Mouse (Mus musculus): ENCODE measurements around the gene Mrps17. TPM values are rescaled to one million over a fixed set of nuclear protein-coding genes. Genes with fewer than 3 reads are reported as not detected.

Mrps17 gene
- polyA plus RNA-seq, 1 experiment from 2014 or later, result 199 TPM

GRCm38 (mm10) chr5:129717016-129717415, 1.7 kb downstream of the Mrps17 start:
- ATAC-seq (replicated peaks; ENCODE audit: low FRiP score), result no peak
- no peaks in the 10 kb centered on the region for H3K27me3 ChIP-seq
- WGBS, result 64% methylated on average over 9 of the region's 9 CpGs

GRCm38 (mm10) chr5:129720176-129720575, 4.9 kb downstream of the Mrps17 start:
- 88% methylated on average over 3 of the region's 3 CpGs for WGBS
- no peak for ATAC-seq (replicated peaks; ENCODE audit: low FRiP score)
- Histone ChIP-seq H3K27me3 (no peaks in the 10 kb centered on the region), H3K9ac (no peak overlapping the region), H3K4me1 (peaks cover 18% of the 10 kb centered on the region), H3K4me2 (no peak overlapping the region), H3K4me3 (replicated peaks) (no peak overlapping the region), H3K36me3 (peaks cover 40% of the 10 kb centered on the region), H3K27ac (no peak overlapping the region), H3K9me3 (replicated peaks) (no peaks in the 10 kb centered on the region)

More at GRCm38 (mm10) chr5:129717016-129717415, 1.7 kb downstream of the Mrps17 start:
- Histone ChIP-seq H3K4me3 (replicated peaks) (no peak overlapping the region), H3K4me2 (no peak overlapping the region), H3K4me1 (peaks cover 7% of the 10 kb centered on the region), H3K9me3 (replicated peaks) (no peaks in the 10 kb centered on the region), H3K27ac (no peak overlapping the region), H3K36me3 (peaks cover 40% of the 10 kb centered on the region), H3K9ac (no peak overlapping the region)

GRCm38 (mm10) chr5:129724268-129724667, 9.0 kb downstream of the Mrps17 start:
- Histone ChIP-seq H3K4me2 (peak overlapping the region; percentile 60), H3K9ac (peak overlapping the region; percentile 88), H3K9me3 (replicated peaks) (no peaks in the 10 kb centered on the region), H3K27ac (peak overlapping the region; percentile 98), H3K4me3 (replicated peaks) (peak overlapping the region; percentile 84), H3K36me3 (peaks cover 13% of the 10 kb centered on the region), H3K4me1 (peaks cover 43% of the 10 kb centered on the region), H3K27me3 (no peaks in the 10 kb centered on the region)
- ATAC-seq (replicated peaks; ENCODE audit: low FRiP score), result 0 out of 2 replicates have a peak, but pooled peaks have one; percentile 1
- WGBS, result 52% methylated on average over 4 of the region's 4 CpGs

- peak within 1 kb of the TSS; percentile 84 for H3K4me3 ChIP-seq (replicated peaks)
These were observed 9.8 kb downstream of the Mrps17 start, which contains the start of gene Nipsnap2 for GRCm38 (mm10) chr5:129724834-129725773. Gene Nipsnap2 (plus strand): TSS chr5:129725063.

GRCm38 (mm10) chr5:129725774-129726392, 10.6 kb downstream of the Mrps17 start:
- no peaks in the 10 kb centered on the region for H3K27me3 ChIP-seq
- H3K9me3 ChIP-seq (replicated peaks), result no peaks in the 10 kb centered on the region
- H3K4me3 ChIP-seq (replicated peaks), result peak overlapping the region; percentile 84
- peak overlapping the region; percentile 98 for H3K27ac ChIP-seq
- peak overlapping the region; percentile 60 for H3K4me2 ChIP-seq
- H3K9ac ChIP-seq, result peak overlapping the region; percentile 88
- H3K4me1 ChIP-seq, result peaks cover 59% of the 10 kb centered on the region
- H3K36me3 ChIP-seq, result no peaks in the 10 kb centered on the region
- WGBS, result 18% methylated on average over 7 of the region's 7 CpGs
- ATAC-seq (replicated peaks; ENCODE audit: low FRiP score), result no peak

More at GRCm38 (mm10) chr5:129724834-129725773, 9.8 kb downstream of the Mrps17 start, which contains the start of gene Nipsnap2:
- WGBS, result under 1% methylated on average over 86 of the region's 93 CpGs
- Histone ChIP-seq H3K9ac (peak within 1 kb of the TSS; percentile 88), H3K36me3 (peaks cover 4% of the 10 kb centered on the region), H3K4me2 (peak within 1 kb of the TSS; percentile 60), H3K27ac (peak within 1 kb of the TSS; percentile 98), H3K9me3 (replicated peaks) (no peaks in the 10 kb centered on the region), H3K4me1 (peaks cover 51% of the 10 kb centered on the region), H3K27me3 (no peaks in the 10 kb centered on the region)
- peak; percentile 93 for ATAC-seq (replicated peaks; ENCODE audit: low FRiP score)

GRCm38 (mm10) chr5:129726784-129727183, 11.5 kb downstream of the Mrps17 start:
- WGBS, result 63% methylated on average over 3 of the region's 3 CpGs
- ATAC-seq (replicated peaks; ENCODE audit: low FRiP score), result no peak
- H3K4me2 ChIP-seq, result peak overlapping the region; percentile 60
- H3K9ac ChIP-seq, result no peak overlapping the region
- H3K27ac ChIP-seq, result peak overlapping the region; percentile 98; the same call in 1 of the 2 replicates
- no peaks in the 10 kb centered on the region for H3K9me3 ChIP-seq (replicated peaks)
- H3K4me1 ChIP-seq, result peaks cover 62% of the 10 kb centered on the region
- no peak overlapping the region for H3K4me3 ChIP-seq (replicated peaks)
- no peaks in the 10 kb centered on the region for H3K36me3 ChIP-seq
- no peaks in the 10 kb centered on the region for H3K27me3 ChIP-seq

- peak overlapping the region; percentile 34 for H3K4me2 ChIP-seq
- 21% methylated on average over 11 of the region's 11 CpGs for WGBS
- ATAC-seq (replicated peaks; ENCODE audit: low FRiP score), result peak; percentile 25; the same call in 1 of the 2 replicates
- peaks cover 5% of the 10 kb centered on the region; the same call in 1 of the 2 replicates for H3K36me3 ChIP-seq
- H3K27ac ChIP-seq, result peak overlapping the region; percentile 81
- H3K27me3 ChIP-seq, result no peaks in the 10 kb centered on the region
- H3K9me3 ChIP-seq (replicated peaks), result no peaks in the 10 kb centered on the region
- peak overlapping the region; percentile 34; the same call in 1 of the 2 replicates for H3K9ac ChIP-seq
- no peak overlapping the region for H3K4me3 ChIP-seq (replicated peaks)
- H3K4me1 ChIP-seq, result peaks cover 55% of the 10 kb centered on the region
These were observed 14.0 kb downstream of the Mrps17 start for GRCm38 (mm10) chr5:129729286-129729685.

- Histone ChIP-seq H3K4me3 (replicated peaks) (no peak overlapping the region), H3K9me3 (replicated peaks) (no peaks in the 10 kb centered on the region), H3K4me2 (0 out of 2 replicates have a peak overlapping the region, but pooled peaks have one; percentile 13), H3K9ac (no peak overlapping the region; the same call in 1 of the 2 replicates), H3K4me1 (peaks cover 51% of the 10 kb centered on the region), H3K36me3 (peaks cover 9% of the 10 kb centered on the region; the same call in 1 of the 2 replicates), H3K27ac (peak overlapping the region; percentile 81; the same call in 1 of the 2 replicates), H3K27me3 (no peaks in the 10 kb centered on the region)
- WGBS, result 56% methylated on average over 11 of the region's 11 CpGs
- ATAC-seq (replicated peaks; ENCODE audit: low FRiP score), result no peak; the same call in 1 of the 2 replicates
These were observed 15.0 kb downstream of the Mrps17 start for GRCm38 (mm10) chr5:129730344-129730743.

GRCm38 (mm10) chr5:129731021-129731420, 15.7 kb downstream of the Mrps17 start:
- H3K27me3 ChIP-seq, result no peaks in the 10 kb centered on the region
- H3K4me2 ChIP-seq, result no peak overlapping the region
- H3K9me3 ChIP-seq (replicated peaks), result no peaks in the 10 kb centered on the region
- H3K9ac ChIP-seq, result no peak overlapping the region
- peaks cover 11% of the 10 kb centered on the region; the same call in 1 of the 2 replicates for H3K36me3 ChIP-seq
- peaks cover 47% of the 10 kb centered on the region for H3K4me1 ChIP-seq
- H3K27ac ChIP-seq, result no peak overlapping the region
- 75% methylated on average over 5 of the region's 5 CpGs for WGBS
- no peak overlapping the region for H3K4me3 ChIP-seq (replicated peaks)
- no peak for ATAC-seq (replicated peaks; ENCODE audit: low FRiP score)

GRCm38 (mm10) chr5:129740976-129741375, 25.7 kb downstream of the Mrps17 start:
- Histone ChIP-seq H3K9ac (no peak overlapping the region), H3K27me3 (no peaks in the 10 kb centered on the region), H3K4me1 (no peaks in the 10 kb centered on the region), H3K36me3 (peaks cover 64% of the 10 kb centered on the region), H3K9me3 (replicated peaks) (no peaks in the 10 kb centered on the region), H3K4me3 (replicated peaks) (no peak overlapping the region), H3K4me2 (no peak overlapping the region), H3K27ac (no peak overlapping the region)
- 94% methylated on average over 1 of the region's 1 CpGs for WGBS
- ATAC-seq (replicated peaks; ENCODE audit: low FRiP score), result no peak

GRCm38 (mm10) chr5:129742903-129743488, 27.7 kb downstream of the Mrps17 start:
- WGBS, result 86% methylated on average over 7 of the region's 7 CpGs
- Histone ChIP-seq H3K36me3 (peaks cover 82% of the 10 kb centered on the region), H3K4me3 (replicated peaks) (no peak overlapping the region), H3K4me1 (no peaks in the 10 kb centered on the region), H3K9me3 (replicated peaks) (no peaks in the 10 kb centered on the region), H3K27ac (no peak overlapping the region), H3K27me3 (no peaks in the 10 kb centered on the region), H3K9ac (no peak overlapping the region), H3K4me2 (no peak overlapping the region)
- ATAC-seq (replicated peaks; ENCODE audit: low FRiP score), result no peak
